Mouse (Mus musculus) heart, postnatal 10 days (tissue): Measurements from ENCODE around the gene Gsap. TPM values are rescaled to one million over a fixed set of nuclear protein-coding genes. Genes with fewer than 3 reads are reported as not detected.
"Not testable (repeated sequence)": the region's sequence is repeated elsewhere in the genome, so short reads cannot be mapped to it uniquely, and the experiment has no call there.

Source experiments
- DNase-seq, 2 experiments: peaks; one replicate each; pipeline ENCODE4 v3.0.0; 2021
- intact Hi-C: fragments of 180-260 bp; cut with DNase I; formaldehyde crosslinking; loops from one replicate; pipeline ENCODE4 v1.15.1; 2025
- total RNA-seq, 2 experiments: library from RNA; stranded (reverse); gene quantifications; 2 replicates each; pipeline ENCODE4 v1.2.3; 2021

The Gsap gene
- total RNA-seq, 2 experiments from 2014 or later = 4.5 to 5.9 TPM

- no peak for DNase-seq
- intact Hi-C loops = no loop called here
These were observed 109.6 kb downstream of the Gsap start for GRCm38 (mm10) chr5:21295683-21296082.

- no peak for DNase-seq
- intact Hi-C loops = no loop called here
These were observed 113.2 kb downstream of the Gsap start for GRCm38 (mm10) chr5:21299076-21299755.

GRCm38 (mm10) chr5:21300058-21300457, 114.0 kb downstream of the Gsap start:
- no peak for DNase-seq
- intact Hi-C loops = no loop called here

- peak in 1 of 2 experiments; percentile 34 for DNase-seq
- intact Hi-C loops = no loop called here
These were observed 115.0 kb downstream of the Gsap start for GRCm38 (mm10) chr5:21301011-21301410.

- no peak for DNase-seq
- intact Hi-C loops = no loop called here
These were observed 121.1 kb downstream of the Gsap start for GRCm38 (mm10) chr5:21307165-21307564.

GRCm38 (mm10) chr5:21314696-21315095, 128.6 kb downstream of the Gsap start:
- DNase-seq = no peak
- intact Hi-C loops = no loop called here

- DNase-seq = no peak
- intact Hi-C loops = loop anchor here (10.0 kb wide), 1 partner anchor 325 kb away; the partner anchor contains the start of genes Armc10 and Fbxl13
These were observed 134.1 kb downstream of the Gsap start for GRCm38 (mm10) chr5:21320138-21320537.

- intact Hi-C loops = loop anchor here (2.0 to 10.0 kb wide), 2 partner anchors 96 to 318 kb away; partner anchors contain the start of genes Armc10 and Fbxl13
These were observed 140.4 kb downstream of the Gsap start for GRCm38 (mm10) chr5:21326494-21326893.

GRCm38 (mm10) chr5:21328560-21328959, 142.5 kb downstream of the Gsap start:
- intact Hi-C loops = loop anchor here (10.0 kb wide), 1 partner anchor 316 kb away; the partner anchor contains the start of genes Armc10 and Fbxl13
- peak; percentile 20 to 24 for DNase-seq

More at GRCm38 (mm10) chr5:21326494-21326893, 140.4 kb downstream of the Gsap start:
- DNase-seq = peak; percentile 76 to 78

GRCm38 (mm10) chr5:21329672-21330665, 143.9 kb downstream of the Gsap start:
- DNase-seq = peak; percentile 63 to 65
- intact Hi-C loops = loop anchor here (5.0 to 10.0 kb wide), 2 partner anchors 42 to 315 kb away; partner anchors contain the start of genes Armc10, Fbxl13 and Fgl2

- intact Hi-C loops = loop anchor here (5.0 kb wide), 1 partner anchor 41 kb away; the partner anchor contains the start of gene Fgl2
- DNase-seq = peak; percentile 66 to 69
These were observed 145.6 kb downstream of the Gsap start for GRCm38 (mm10) chr5:21331656-21332055.

- no peak for DNase-seq
- intact Hi-C loops = loop anchor here (5.0 kb wide), 1 partner anchor 40 kb away; the partner anchor contains the start of gene Fgl2
These were observed 146.1 kb downstream of the Gsap start for GRCm38 (mm10) chr5:21332119-21332518.

GRCm38 (mm10) chr5:21342265-21342664, 156.2 kb downstream of the Gsap start:
- intact Hi-C loops, DNase-seq: not testable (repeated sequence)

GRCm38 (mm10) chr5:21348366-21348765, 162.3 kb downstream of the Gsap start:
- DNase-seq = peak; percentile 42 to 43
- intact Hi-C loops = no loop called here

- intact Hi-C loops = no loop called here
- no peak for DNase-seq
These were observed 165.6 kb downstream of the Gsap start for GRCm38 (mm10) chr5:21351678-21352077.

GRCm38 (mm10) chr5:21358648-21359047, 172.6 kb downstream of the Gsap start:
- intact Hi-C loops = no loop called here
- no peak for DNase-seq

- no peak for DNase-seq
- intact Hi-C loops = no loop called here
These were observed 177.3 kb downstream of the Gsap start for GRCm38 (mm10) chr5:21363343-21363742.
